Mouse (Mus musculus): ENCODE measurements around the gene Olfr481. TPM values are rescaled to one million over a fixed set of nuclear protein-coding genes. Genes with fewer than 3 reads are reported as not detected.

The Olfr481 gene
- not detected in 2 replicates for polyA plus RNA-seq (2016; fragmentation: Nextera tagmentation; extraction: Ambion mirVana)

GRCm38 (mm10) chr7:108079555-108079954, at the start of gene Olfr481:
Olfr481 (plus strand) TSS chr7:108079855.
- H3K4me2 ChIP-seq, result no peak within 1 kb of the TSS
- H3K27ac ChIP-seq, result no peak within 1 kb of the TSS
- no peaks in the 10 kb centered on the region for H3K27me3 ChIP-seq (replicated peaks)
- no peaks in the 10 kb centered on the region for H3K4me1 ChIP-seq
- no peak within 1 kb of the TSS for H3K4me3 ChIP-seq
- H3K9ac ChIP-seq, result no peak within 1 kb of the TSS
- no peaks in the 10 kb centered on the region for H3K36me3 ChIP-seq
- H3K9me3 ChIP-seq (replicated peaks), result no peaks in the 10 kb centered on the region
- ATAC-seq, result no peak

- Histone ChIP-seq H3K27ac (no peak within 1 kb of the TSS), H3K9me3 (replicated peaks) (no peaks in the 10 kb centered on the region), H3K4me3 (no peak within 1 kb of the TSS), H3K9ac (no peak within 1 kb of the TSS), H3K36me3 (no peaks in the 10 kb centered on the region), H3K4me2 (no peak within 1 kb of the TSS), H3K27me3 (replicated peaks) (no peaks in the 10 kb centered on the region), H3K4me1 (no peaks in the 10 kb centered on the region)
- 58% methylated on average over 3 of the region's 3 CpGs for WGBS (ENCODE audit: insufficient replicate concordance)
- no peak for ATAC-seq
These were observed 45.8 kb upstream of the Olfr481 start, which contains the start of gene Olfr478 for GRCm38 (mm10) chr7:108033889-108034288. Olfr478 (minus strand) TSS chr7:108033989.

DNA sequence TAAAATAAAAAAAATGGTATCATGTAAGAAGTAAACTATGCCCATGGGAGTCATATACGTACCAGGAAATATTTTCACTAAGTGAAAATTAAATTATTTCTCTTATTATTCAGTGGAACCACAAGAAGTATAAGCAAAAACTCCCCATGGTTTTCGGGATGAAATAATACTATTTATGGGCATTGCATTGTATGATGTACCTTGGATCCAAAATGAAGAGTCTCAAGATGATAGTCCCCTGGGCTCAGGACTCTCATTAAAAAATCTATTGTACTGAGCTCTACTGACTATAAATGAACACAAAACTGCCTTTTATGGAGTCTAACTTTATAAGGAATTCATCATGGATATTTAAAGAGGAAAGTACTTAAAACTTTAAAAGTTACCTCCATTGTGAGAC, 29.3 kb upstream of the Olfr481 start, which contains the start of gene Olfr479:
TSS of gene Olfr479 (plus strand) at position 301 of the 400 bp plus-strand sequence.
- WGBS (ENCODE audit: insufficient replicate concordance), result 69% methylated on average over 2 of the region's 2 CpGs

DNA sequence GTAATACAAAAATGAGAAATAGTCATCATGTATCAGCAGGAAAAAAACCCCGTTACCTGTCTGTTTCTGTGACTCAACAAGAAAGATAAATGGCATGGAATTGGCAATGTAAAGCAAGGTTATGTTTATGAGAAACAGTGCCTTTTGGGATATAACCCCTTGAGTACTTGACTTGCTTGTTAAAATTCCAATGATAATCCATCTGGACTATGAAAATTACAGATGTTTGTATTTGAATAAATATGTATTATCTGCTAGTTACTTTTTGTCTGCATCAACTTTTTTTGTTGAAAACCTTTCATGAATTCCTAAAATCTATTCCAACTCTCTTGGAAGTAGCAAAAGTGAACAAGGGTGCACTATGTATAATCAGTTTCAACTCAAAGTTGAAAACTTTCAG, 12.4 kb upstream of the Olfr481 start, which contains the start of gene Olfr480:
TSS of gene Olfr480 (minus strand) at position 101 of the 400 bp plus-strand sequence.
- no peak for ATAC-seq
- WGBS (ENCODE audit: insufficient replicate concordance), result 70% methylated on average over 1 of the region's 1 CpGs
- Histone ChIP-seq H3K4me2 (no peak within 1 kb of the TSS), H3K9ac (no peak within 1 kb of the TSS), H3K9me3 (replicated peaks) (peaks cover 3% of the 10 kb centered on the region; the same call in 1 of the 2 replicates), H3K4me1 (no peaks in the 10 kb centered on the region), H3K4me3 (no peak within 1 kb of the TSS), H3K36me3 (no peaks in the 10 kb centered on the region), H3K27me3 (replicated peaks) (no peaks in the 10 kb centered on the region), H3K27ac (no peak within 1 kb of the TSS)

More for the DNA sequence above, 29.3 kb upstream of the Olfr481 start, which contains the start of gene Olfr479:
- H3K9ac ChIP-seq, result no peak within 1 kb of the TSS
- H3K4me3 ChIP-seq, result no peak within 1 kb of the TSS
- H3K4me2 ChIP-seq, result no peak within 1 kb of the TSS
- ATAC-seq, result no peak
- no peaks in the 10 kb centered on the region for H3K9me3 ChIP-seq (replicated peaks)
- H3K27me3 ChIP-seq (replicated peaks), result no peaks in the 10 kb centered on the region
- no peak within 1 kb of the TSS for H3K27ac ChIP-seq
- no peaks in the 10 kb centered on the region for H3K4me1 ChIP-seq
- H3K36me3 ChIP-seq, result no peaks in the 10 kb centered on the region

DNA sequence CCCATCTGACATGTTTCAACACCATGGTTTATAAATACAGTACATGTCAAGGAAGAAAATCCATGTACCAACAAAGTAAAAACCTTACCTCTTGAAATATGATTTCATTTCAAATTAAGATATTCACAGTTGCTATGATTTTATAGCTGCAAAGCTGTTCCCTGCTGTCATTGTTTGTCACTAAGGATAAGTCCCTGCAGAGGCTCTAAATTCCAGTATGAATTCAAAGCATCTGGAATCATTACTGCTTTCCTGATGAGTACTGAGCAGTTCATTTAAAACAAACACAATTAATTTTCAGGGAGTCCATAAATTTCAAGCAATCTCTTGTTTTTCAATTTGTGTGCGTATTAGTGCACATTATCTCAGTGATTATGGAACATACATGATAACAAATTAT, 17.8 kb downstream of the Olfr481 start, which contains the start of gene Olfr482:
TSS of gene Olfr482 (minus strand) at position 101 of the 400 bp plus-strand sequence.
- Histone ChIP-seq H3K27me3 (replicated peaks) (no peaks in the 10 kb centered on the region), H3K9me3 (replicated peaks) (no peaks in the 10 kb centered on the region), H3K4me1 (no peaks in the 10 kb centered on the region), H3K27ac (no peak within 1 kb of the TSS), H3K36me3 (no peaks in the 10 kb centered on the region), H3K4me2 (no peak within 1 kb of the TSS), H3K4me3 (no peak within 1 kb of the TSS), H3K9ac (no peak within 1 kb of the TSS)
- ATAC-seq, result no peak
- WGBS (ENCODE audit: insufficient replicate concordance), result 54% methylated on average over 1 of the region's 1 CpGs

GRCm38 (mm10) chr7:108100549-108100948, 20.9 kb downstream of the Olfr481 start, which contains the start of gene Olfr483:
Olfr483 (plus strand) TSS chr7:108100849.
- WGBS (ENCODE audit: insufficient replicate concordance), result 54% methylated on average over 1 of the region's 1 CpGs
- no peak within 1 kb of the TSS for H3K9ac ChIP-seq
- no peaks in the 10 kb centered on the region for H3K4me1 ChIP-seq
- ATAC-seq, result no peak
- H3K36me3 ChIP-seq, result no peaks in the 10 kb centered on the region
- H3K27ac ChIP-seq, result no peak within 1 kb of the TSS
- H3K4me3 ChIP-seq, result no peak within 1 kb of the TSS
- no peak within 1 kb of the TSS for H3K4me2 ChIP-seq
- H3K9me3 ChIP-seq (replicated peaks), result no peaks in the 10 kb centered on the region
- no peaks in the 10 kb centered on the region for H3K27me3 ChIP-seq (replicated peaks)

DNA sequence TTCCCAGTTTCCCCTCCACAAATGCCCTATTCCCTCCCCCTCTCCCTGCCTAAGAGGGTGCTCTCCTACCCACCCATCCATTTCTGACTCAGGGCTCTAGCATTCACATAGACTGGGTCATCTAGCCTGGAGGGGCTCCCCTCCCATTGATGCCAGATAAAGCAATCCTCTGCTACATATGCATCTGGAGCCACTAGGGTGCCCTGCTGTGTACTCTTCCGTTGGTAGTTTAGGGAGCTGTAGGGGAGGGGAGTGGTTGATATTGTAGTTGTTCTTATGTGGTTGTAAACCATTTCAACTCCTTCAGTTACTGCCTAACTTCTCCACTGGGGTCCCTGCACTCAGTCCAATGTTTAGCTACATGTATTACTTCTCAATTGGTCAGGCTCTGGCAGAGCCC, 41.0 kb downstream of the Olfr481 start:
- Histone ChIP-seq H3K4me1 (no peaks in the 10 kb centered on the region), H3K27ac (no peak overlapping the region), H3K4me3 (no peak overlapping the region), H3K36me3 (no peaks in the 10 kb centered on the region), H3K9me3 (replicated peaks) (no peaks in the 10 kb centered on the region), H3K27me3 (replicated peaks) (no peaks in the 10 kb centered on the region), H3K4me2 (no peak overlapping the region), H3K9ac (no peak overlapping the region)
- ATAC-seq, result no peak
- 13% methylated on average over 1 of the region's 1 CpGs for WGBS (ENCODE audit: insufficient replicate concordance)

DNA sequence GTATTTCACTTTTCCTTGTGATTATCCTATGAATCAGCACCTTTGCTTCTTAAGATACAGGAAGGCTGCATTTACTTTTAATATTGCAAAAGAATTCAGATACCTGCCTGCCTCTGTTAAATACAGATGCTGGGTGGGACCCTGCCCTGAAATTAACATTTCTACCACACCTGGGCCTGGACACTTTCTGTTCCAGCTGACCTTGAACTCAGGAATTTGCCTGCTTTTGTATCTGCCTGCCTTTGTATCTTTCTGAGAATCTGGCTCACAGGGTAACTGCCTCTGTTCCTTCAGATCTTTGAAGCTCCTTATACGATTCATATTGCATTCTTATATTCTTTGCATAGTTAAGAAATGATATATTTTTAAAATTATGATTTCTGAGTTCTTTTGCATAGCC, 41.8 kb downstream of the Olfr481 start:
- Histone ChIP-seq H3K4me2 (no peak overlapping the region), H3K27ac (no peak overlapping the region), H3K36me3 (no peaks in the 10 kb centered on the region), H3K9ac (no peak overlapping the region), H3K27me3 (replicated peaks) (no peaks in the 10 kb centered on the region), H3K9me3 (replicated peaks) (no peaks in the 10 kb centered on the region), H3K4me3 (no peak overlapping the region), H3K4me1 (no peaks in the 10 kb centered on the region)
- ATAC-seq, result no peak
- 30% methylated on average over 1 of the region's 1 CpGs for WGBS (ENCODE audit: insufficient replicate concordance)

DNA sequence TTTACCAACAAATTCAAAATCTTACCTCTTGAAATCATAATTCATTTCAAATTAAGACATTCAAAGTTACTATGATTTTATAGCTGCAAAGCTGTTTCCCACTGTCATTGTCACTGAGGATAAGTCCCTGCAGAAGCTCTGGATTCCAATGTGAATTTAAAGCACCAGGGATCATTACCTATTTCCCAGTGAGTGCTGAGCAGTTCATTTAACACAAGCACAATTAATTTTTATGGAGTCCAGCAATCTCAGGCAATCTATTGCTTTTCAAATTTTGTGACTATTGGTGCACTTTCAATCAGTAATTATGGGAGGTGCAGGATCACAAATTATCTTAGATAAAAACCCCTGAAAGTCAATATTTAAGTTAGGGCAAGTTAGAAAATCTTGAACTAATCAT, 47.7 kb downstream of the Olfr481 start, which contains the start of gene Olfr484:
TSS of gene Olfr484 (minus strand) at position 101 of the 400 bp plus-strand sequence.
- no peaks in the 10 kb centered on the region for H3K36me3 ChIP-seq
- H3K4me2 ChIP-seq, result no peak within 1 kb of the TSS
- no peaks in the 10 kb centered on the region for H3K4me1 ChIP-seq
- H3K9me3 ChIP-seq (replicated peaks), result no peaks in the 10 kb centered on the region
- no peak within 1 kb of the TSS for H3K27ac ChIP-seq
- H3K4me3 ChIP-seq, result no peak within 1 kb of the TSS
- no peak within 1 kb of the TSS for H3K9ac ChIP-seq
- no peaks in the 10 kb centered on the region for H3K27me3 ChIP-seq (replicated peaks)
- ATAC-seq, result no peak

Other genes starting within 250 kb of the Olfr481 start
- not detected in 2 replicates for gene Olfr470, start 232.4 kb upstream of the Olfr481 start, polyA plus RNA-seq (2016; fragmentation: Nextera tagmentation; extraction: Ambion mirVana)
- not detected in 2 replicates for gene Olfr472, start 182.0 kb upstream of the Olfr481 start, polyA plus RNA-seq (2016; fragmentation: Nextera tagmentation; extraction: Ambion mirVana)
- not detected in 2 replicates for gene Olfr473, start 149.4 kb upstream of the Olfr481 start, polyA plus RNA-seq (2016; fragmentation: Nextera tagmentation; extraction: Ambion mirVana)
- gene Olfr474, start 125.2 kb upstream of the Olfr481 start, polyA plus RNA-seq (2016; fragmentation: Nextera tagmentation; extraction: Ambion mirVana), result not detected in 2 replicates
- not detected in 2 replicates for gene Olfr476, start 115.1 kb upstream of the Olfr481 start, polyA plus RNA-seq (2016; fragmentation: Nextera tagmentation; extraction: Ambion mirVana)
- gene Olfr477, start 93.2 kb upstream of the Olfr481 start, polyA plus RNA-seq (2016; fragmentation: Nextera tagmentation; extraction: Ambion mirVana), result not detected in 2 replicates
- not detected in 2 replicates for gene Olfr478, start 45.9 kb upstream of the Olfr481 start, polyA plus RNA-seq (2016; fragmentation: Nextera tagmentation; extraction: Ambion mirVana)
- not detected in 2 replicates for gene Olfr479, start 29.2 kb upstream of the Olfr481 start, polyA plus RNA-seq (2016; fragmentation: Nextera tagmentation; extraction: Ambion mirVana)
- gene Olfr480, start 12.5 kb upstream of the Olfr481 start, polyA plus RNA-seq (2016; fragmentation: Nextera tagmentation; extraction: Ambion mirVana), result not detected in 2 replicates
- gene Olfr482, start 17.7 kb downstream of the Olfr481 start, polyA plus RNA-seq (2016; fragmentation: Nextera tagmentation; extraction: Ambion mirVana), result 0.06 and 0.07 TPM in 2 replicates
- not detected in 2 replicates for gene Olfr483, start 21.0 kb downstream of the Olfr481 start, polyA plus RNA-seq (2016; fragmentation: Nextera tagmentation; extraction: Ambion mirVana)
- gene Olfr484, start 47.6 kb downstream of the Olfr481 start, polyA plus RNA-seq (2016; fragmentation: Nextera tagmentation; extraction: Ambion mirVana), result not detected in 2 replicates
- gene Olfr485, start 80.0 kb downstream of the Olfr481 start, polyA plus RNA-seq (2016; fragmentation: Nextera tagmentation; extraction: Ambion mirVana), result not detected in 2 replicates
- gene Olfr486, start 92.9 kb downstream of the Olfr481 start, polyA plus RNA-seq (2016; fragmentation: Nextera tagmentation; extraction: Ambion mirVana), result not detected in 2 replicates
- not detected in 2 replicates for gene Olfr487, start 134.8 kb downstream of the Olfr481 start, polyA plus RNA-seq (2016; fragmentation: Nextera tagmentation; extraction: Ambion mirVana)
- not detected in 2 replicates for gene Olfr488, start 178.5 kb downstream of the Olfr481 start, polyA plus RNA-seq (2016; fragmentation: Nextera tagmentation; extraction: Ambion mirVana)
- not detected in 2 replicates for gene Olfr490, start 209.1 kb downstream of the Olfr481 start, polyA plus RNA-seq (2016; fragmentation: Nextera tagmentation; extraction: Ambion mirVana)
- gene Olfr491, start 233.6 kb downstream of the Olfr481 start, polyA plus RNA-seq (2016; fragmentation: Nextera tagmentation; extraction: Ambion mirVana), result not detected in 2 replicates
- not detected in 2 replicates for gene Olfr492, start 243.8 kb downstream of the Olfr481 start, polyA plus RNA-seq (2016; fragmentation: Nextera tagmentation; extraction: Ambion mirVana)